Mouse (Mus musculus) CD4-positive helper T cell, adult 2 months (primary cell): Measurements from ENCODE around the gene Gm11983.
"Not testable (repeated sequence)": the region's sequence is repeated elsewhere in the genome, so short reads cannot be mapped to it uniquely, and the experiment has no call there.

Source experiments
- DNase-seq: peaks from one replicate; pipeline ENCODE4 v3.0.0-alpha.2; 2012; ENCODE audit warnings: low read depth, missing footprints, low spot score

Gm11983 gene

GRCm38 (mm10) chr11:6837554-6837953 lies at the start of gene Gm11983:
Gm11983 (minus strand) TSS chr11:6837654.
- no peak for DNase-seq

GRCm38 (mm10) chr11:6883045-6883444 lies 45.6 kb upstream of the Gm11983 start:
- not testable (repeated sequence) for DNase-seq

GRCm38 (mm10) chr11:6881614-6882013 lies 44.2 kb upstream of the Gm11983 start:
- peak; percentile 10 for DNase-seq

- no peak for DNase-seq
Observed at GRCm38 (mm10) chr11:6877740-6878139, 40.3 kb upstream of the Gm11983 start.

GRCm38 (mm10) chr11:6870947-6871346 lies 33.5 kb upstream of the Gm11983 start:
- DNase-seq: no peak

GRCm38 (mm10) chr11:6865536-6865935 lies 28.1 kb upstream of the Gm11983 start:
- DNase-seq: no peak

- no peak for DNase-seq
Observed at GRCm38 (mm10) chr11:6862185-6862584, 24.7 kb upstream of the Gm11983 start.

- no peak for DNase-seq
Observed at GRCm38 (mm10) chr11:6859898-6860858, 22.7 kb upstream of the Gm11983 start.

GRCm38 (mm10) chr11:6859096-6859495 lies 21.6 kb upstream of the Gm11983 start:
- no peak for DNase-seq

GRCm38 (mm10) chr11:6855942-6856341 lies 18.5 kb upstream of the Gm11983 start:
- DNase-seq: no peak

- not testable (repeated sequence) for DNase-seq
Observed at GRCm38 (mm10) chr11:6853366-6853765, 15.9 kb upstream of the Gm11983 start.

GRCm38 (mm10) chr11:6843831-6844230 lies 6.4 kb upstream of the Gm11983 start:
- DNase-seq: no peak

GRCm38 (mm10) chr11:6842160-6842559 lies 4.7 kb upstream of the Gm11983 start:
- DNase-seq: no peak

GRCm38 (mm10) chr11:6840775-6841174 lies 3.3 kb upstream of the Gm11983 start:
- DNase-seq: no peak

- DNase-seq: no peak
Observed at GRCm38 (mm10) chr11:6834636-6835035, 2.8 kb downstream of the Gm11983 start.

- no peak for DNase-seq
Observed at GRCm38 (mm10) chr11:6833731-6834130, 3.7 kb downstream of the Gm11983 start.

GRCm38 (mm10) chr11:6831931-6832330 lies 5.5 kb downstream of the Gm11983 start:
- no peak for DNase-seq

- no peak for DNase-seq
Observed at GRCm38 (mm10) chr11:6828196-6828595, 9.3 kb downstream of the Gm11983 start.

- DNase-seq: no peak
Observed at GRCm38 (mm10) chr11:6826157-6826556, 11.3 kb downstream of the Gm11983 start.

- no peak for DNase-seq
Observed at GRCm38 (mm10) chr11:6823176-6823575, 14.3 kb downstream of the Gm11983 start.

GRCm38 (mm10) chr11:6814486-6814885 lies 23.0 kb downstream of the Gm11983 start:
- no peak for DNase-seq

GRCm38 (mm10) chr11:6802879-6803278 lies 34.6 kb downstream of the Gm11983 start:
- not testable (repeated sequence) for DNase-seq

- peak; percentile 30 for DNase-seq
Observed at GRCm38 (mm10) chr11:6790690-6791089, 46.8 kb downstream of the Gm11983 start.
